ENCODE assay signal across 1 mouse cellular context in the genomic region with DNA sequence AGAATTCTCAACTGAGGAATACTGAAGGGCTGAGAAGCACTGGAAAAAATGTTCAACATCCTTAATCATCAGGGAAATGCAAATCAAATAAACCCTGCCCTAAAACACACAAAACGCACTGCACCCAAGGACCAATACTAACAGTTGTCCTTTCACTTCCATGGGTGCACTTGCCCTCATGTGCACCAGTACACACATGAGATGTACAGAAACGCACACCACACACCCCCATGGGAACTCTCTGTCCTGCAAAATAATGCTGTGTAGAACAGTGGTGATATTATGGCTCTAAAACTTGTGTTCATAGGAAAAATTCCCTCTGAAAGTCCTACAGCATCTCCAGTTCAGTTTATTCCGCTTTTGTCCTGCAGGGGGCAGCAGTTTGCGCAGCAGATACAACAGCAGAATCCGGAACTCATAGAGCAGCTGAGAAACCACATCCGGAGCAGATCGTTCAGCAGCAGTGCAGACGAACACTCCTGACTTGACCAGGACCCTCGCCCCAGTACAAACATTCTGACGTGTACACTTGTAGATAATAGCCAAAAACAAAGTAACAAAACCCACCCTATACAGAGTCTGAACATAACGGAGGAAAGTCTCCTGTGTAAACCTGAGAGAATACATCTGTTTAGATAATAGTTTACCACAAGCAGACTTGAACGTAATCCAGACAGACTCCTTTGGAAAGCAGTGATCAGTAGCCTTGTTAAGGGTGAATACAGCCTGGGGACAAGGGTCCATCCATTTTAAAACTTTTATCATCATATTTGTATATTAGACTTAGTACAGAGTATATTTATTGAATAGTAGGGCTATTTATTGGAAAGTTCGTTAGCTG.
TF ChIP-seq lines count a peak whose summit lies in the region.

No protein-coding gene starts in this region.

TF ChIP-seq in CH12.LX, 34 proteins besides CTCF, POLR2A, EP300 and RAD21:
- TF ChIP-seq BHLHE40 (IDR thresholded peaks at IDR 0.05; ENCODE audit: low read depth, low read length): no peak
- TF ChIP-seq MAX (IDR thresholded peaks at IDR 0.05; ENCODE audit: low read length): no peak
- 0 out of 2 replicates have a peak, but pooled peaks have one; percentile 10 for TF ChIP-seq ETS1 (conservative IDR thresholded peaks at IDR 0.05; ENCODE audit: low read depth, low read length)
- TF ChIP-seq UBTF (IDR thresholded peaks at IDR 0.05; ENCODE audit: low read depth, low read length): no peak
- no peak for TF ChIP-seq ZKSCAN1 (IDR thresholded peaks at IDR 0.05; ENCODE audit: borderline replicate concordance, low read depth, low read length)
- TF ChIP-seq TBP (conservative IDR thresholded peaks at IDR 0.05; ENCODE audit: low read depth, low read length): no peak
- TF ChIP-seq POLR2AphosphoS2 (IDR thresholded peaks at IDR 0.05; ENCODE audit: low read depth, low read length): no peak
- TF ChIP-seq HCFC1 (IDR thresholded peaks at IDR 0.05; ENCODE audit: low read depth, low read length): peak; percentile 65
- TF ChIP-seq GABPA (IDR thresholded peaks at IDR 0.05; ENCODE audit: insufficient replicate concordance, low read depth, low read length): no peak
- no peak for TF ChIP-seq MYC (IDR thresholded peaks at IDR 0.05; ENCODE audit: low read depth, low read length)
- peak; percentile 39 for TF ChIP-seq SMC3 (IDR thresholded peaks at IDR 0.05; ENCODE audit: low read depth, low read length)
- TF ChIP-seq ELF1 (IDR thresholded peaks at IDR 0.05; ENCODE audit: low read depth, low read length): peak; percentile 63
- TF ChIP-seq ZNF384 (IDR thresholded peaks at IDR 0.05; ENCODE audit: low read depth, low read length): no peak
- no peak for TF ChIP-seq ZMIZ1 (IDR thresholded peaks at IDR 0.05; ENCODE audit: low read depth, low read length)
- no peak for TF ChIP-seq NRF1 (IDR thresholded peaks at IDR 0.05; ENCODE audit: low read depth, low read length)
- TF ChIP-seq JUN (IDR thresholded peaks at IDR 0.05; ENCODE audit: insufficient read depth, low read depth, low read length): no peak
- TF ChIP-seq MEF2A (IDR thresholded peaks at IDR 0.05; ENCODE audit: borderline replicate concordance, low read depth, low read length): no peak
- no peak for TF ChIP-seq MAZ (IDR thresholded peaks at IDR 0.05; ENCODE audit: low read depth, low read length)
- no peak for TF ChIP-seq RCOR1 (conservative IDR thresholded peaks at IDR 0.05; ENCODE audit: low read depth, low read length)
- no peak for TF ChIP-seq IRF4 (IDR thresholded peaks at IDR 0.05; ENCODE audit: low read depth, low read length)
